ENCODE assay signal across 20 mouse cellular contexts in genomic region chr4:41504325-41504724, GRCm38 (mm10). TPM values are rescaled to one million over a fixed set of nuclear protein-coding genes. Genes with fewer than 3 reads are reported as not detected.
DNase-seq lines count a peak whose midpoint lies in the region; TF ChIP-seq lines count a peak whose summit lies in the region.
"Had no signal": no experiment of that assay in that cellular context is flagged by ENCODE, and none has a peak within 500 bp of the region (broad histone marks: within the 10 kb centered on the region; RNA-seq: fewer than 3 reads in every experiment).

No protein-coding gene starts in this region.

- H3K4me1 ChIP-seq in limb, embryonic 10.5 days, result peaks cover 41% of the 10 kb centered on the region

- WGBS in limb, embryonic 10.5 days, result 72% methylated on average over 5 of the region's 5 CpGs

- DNase-seq in cerebellum, adult 9-10 months, result peak; percentile 52
- no peak for DNase-seq in cerebellum, postnatal 10 days
- no peak for DNase-seq in layer of hippocampus, adult 2 months (ENCODE audit: low spot score in 2 of 2)
- DNase-seq in layer of hippocampus, adult 8-10 months (ENCODE audit: low spot score in 2 of 2), result no peak
- DNase-seq in 3T3-L1 (ENCODE audit: low read depth, low spot score), result peak; percentile 11
- peak; percentile 28 for DNase-seq in NIH3T3 (ENCODE audit: low read depth)
- DNase-seq in limb, embryonic 10.5 days (ENCODE audit: low spot score), result no peak
- no peak for DNase-seq in thymus, postnatal 4 days
- DNase-seq: cerebellum, adult 11-12 months; heart, adult 11 months; heart, postnatal 10 days; kidney, adult 11 months; kidney, postnatal 14 days; thymus, adult 2 months had no signal

- H3K9me3 ChIP-seq in limb, embryonic 10.5 days (replicated peaks), result no peaks in the 10 kb centered on the region
- H3K9me3 ChIP-seq: forebrain, embryonic 15.5 days; hindbrain, embryonic 12.5 days had no signal

- H3K4me3 ChIP-seq in layer of hippocampus, adult 2 months, result no peak overlapping the region
- no peak overlapping the region for H3K4me3 ChIP-seq in limb, embryonic 10.5 days
- H3K4me3 ChIP-seq: erythroblast, embryonic 14.5 days; forebrain, embryonic 15.5 days; hindbrain, embryonic 12.5 days; megakaryocyte, embryonic 14.5 days had no signal

- peak; percentile 69 for TF ChIP-seq CTCF in layer of hippocampus, adult 2 months (conservative IDR thresholded peaks at IDR 0.05)

- peaks cover 66% of the 10 kb centered on the region for H3K27me3 ChIP-seq in limb, embryonic 10.5 days (ENCODE audit: low read depth, poor library complexity, severe bottlenecking)

- no peaks in the 10 kb centered on the region for H3K36me3 ChIP-seq in limb, embryonic 10.5 days
- H3K36me3 ChIP-seq: forebrain, embryonic 15.5 days; hindbrain, embryonic 12.5 days had no signal

- no peak overlapping the region for H3K27ac ChIP-seq in layer of hippocampus, adult 2 months
- H3K27ac ChIP-seq in limb, embryonic 10.5 days, result no peak overlapping the region
- H3K27ac ChIP-seq: forebrain, embryonic 15.5 days; hindbrain, embryonic 12.5 days had no signal

RNA-seq across cellular contexts. Expression of gene AI464131, which starts 1.4 kb away (rescaled TPM):
- 10 to 100 TPM; 31.4 to 31.8 TPM for total RNA-seq in layer of hippocampus, adult 2 months (2021)
- 10 to 100 TPM; 19.3 to 32.8 (median 26.6) TPM for total RNA-seq in layer of hippocampus, adult 8-10 months (2022)
- polyA plus RNA-seq in limb, embryonic 10.5 days (2016; fragmentation: Nextera tagmentation; extraction: Ambion mirVana), result 3.4 and 5.2 TPM in 2 replicates
- polyA plus RNA-seq: erythroblast, embryonic 14.5 days had no signal

RNA-seq across cellular contexts. Expression of gene 1110017D15Rik, which starts 12.8 kb away (rescaled TPM):
- total RNA-seq in layer of hippocampus, adult 2 months (2021), result 1 to 10 TPM; 4.5 to 6.1 TPM
- 1 to 10 TPM; 3.2 to 5.0 (median 4.6) TPM for total RNA-seq in layer of hippocampus, adult 8-10 months (2022)
- polyA plus RNA-seq in limb, embryonic 10.5 days (2016; fragmentation: Nextera tagmentation; extraction: Ambion mirVana), result 4.3 and 7.3 TPM in 2 replicates
- total RNA-seq: gastrocnemius, adult 18-20 months; liver, adult 2 months had no signal
- polyA plus RNA-seq: erythroblast, embryonic 14.5 days; liver, adult 2 months had no signal

RNA-seq across cellular contexts. Expression of gene Nudt2, which starts 39.4 kb away (rescaled TPM):
- total RNA-seq in layer of hippocampus, adult 2 months (2021), result 10 to 100 TPM; 29.3 to 30.4 TPM
- 10 to 100 TPM; 26.1 to 31.0 (median 29.8) TPM for total RNA-seq in layer of hippocampus, adult 8-10 months (2022)
- polyA plus RNA-seq in limb, embryonic 10.5 days (2016; fragmentation: Nextera tagmentation; extraction: Ambion mirVana), result 54.3 and 56.9 TPM in 2 replicates

RNA-seq across cellular contexts. Expression of gene Kif24, which starts 39.6 kb away (rescaled TPM):
- 1 to 10 TPM; 1.2 to 1.3 TPM for total RNA-seq in layer of hippocampus, adult 2 months (2021)
- 1 to 10 TPM in 3 of 4 experiments, under 1 TPM in 1; 0.97 to 1.9 (median 1.7) TPM for total RNA-seq in layer of hippocampus, adult 8-10 months (2022)
- 14.1 and 14.5 TPM in 2 replicates for polyA plus RNA-seq in limb, embryonic 10.5 days (2016; fragmentation: Nextera tagmentation; extraction: Ambion mirVana)

Comparison
In these comparisons a context has a peak if more than half of its experiments do, and no peak if none do; other contexts are left out.
1. DNase-seq: peak in cerebellum, adult 9-10 months (single experiment), 3T3-L1 (single experiment) and NIH3T3 (single experiment); none in cerebellum, postnatal 10 days (0 of 2), layer of hippocampus, adult 2 months (0 of 2), layer of hippocampus, adult 8-10 months (0 of 2), limb, embryonic 10.5 days (single experiment) and thymus, postnatal 4 days (single experiment).